Mouse (Mus musculus) heart, embryonic 14.5 days (tissue): ENCODE measurements around the gene Rap1gds1. TPM values are rescaled to one million over a fixed set of nuclear protein-coding genes. Genes with fewer than 3 reads are reported as not detected.

Experiments
- ATAC-seq: fragments of 200-750 bp; cut with Nextera tagmentation; 2 replicates; pipeline ENCODE4 v1.8.0; 2017; ENCODE audit warnings: low read depth, moderate TSS enrichment; ENCODE audit not compliant: insufficient number of reproducible peaks, insufficient read depth, low FRiP score
- H3K27ac ChIP-seq, 2 experiments: fragments of 200-500 bp in 1 of 2; fragments of 300-500 bp in 1 of 2; sonication (generic) in 1 of 2; replicated peaks in 1 of 2; 2 replicates each; pipeline ENCODE4 v1.5.1; 2012 to 2014; ENCODE audit warnings: low read depth in 2 of 2, low read length in 2 of 2, control low read depth in 1 of 2, mild to moderate bottlenecking in 1 of 2, mixed read lengths in 1 of 2; ENCODE audit not compliant: control insufficient read depth in 1 of 2, insufficient read depth in 1 of 2
- H3K27me3 ChIP-seq: fragments of 300-500 bp; sonication (generic); 2 replicates; pipeline ENCODE4 v1.6.1; 2014; ENCODE audit warnings: mild to moderate bottlenecking, low read length, control low read depth; ENCODE audit not compliant: control insufficient read depth, insufficient read depth
- H3K36me3 ChIP-seq: fragments of 300-500 bp; sonication (generic); 2 replicates; pipeline ENCODE4 v1.6.1; 2014; ENCODE audit warnings: mild to moderate bottlenecking, control low read depth, low read length, mixed read lengths; ENCODE audit not compliant: control insufficient read depth, insufficient read depth
- H3K4me1 ChIP-seq, 2 experiments: fragments of 200-500 bp in 1 of 2; fragments of 300-500 bp in 1 of 2; sonication (generic) in 1 of 2; 2 replicates each; pipeline ENCODE4 v1.6.1; 2012 to 2014; ENCODE audit warnings: low read length in 2 of 2, control low read depth in 1 of 2, mixed read lengths in 1 of 2; ENCODE audit not compliant: control insufficient read depth in 2 of 2, insufficient read depth in 2 of 2
- H3K4me2 ChIP-seq: fragments of 300-500 bp; sonication (generic); 2 replicates; pipeline ENCODE4 v1.6.1; 2014; ENCODE audit warnings: mild to moderate bottlenecking, low read length
- H3K4me3 ChIP-seq, 2 experiments: fragments of 200-500 bp in 1 of 2; fragments of 300-500 bp in 1 of 2; sonication (generic) in 1 of 2; 2 replicates each; pipeline ENCODE4 v1.5.1; 2012 to 2014; ENCODE audit warnings: low read length in 2 of 2, mild to moderate bottlenecking in 2 of 2, control low read depth in 1 of 2, low read depth in 1 of 2, moderate library complexity in 1 of 2; ENCODE audit not compliant: control insufficient read depth in 1 of 2, insufficient read depth in 1 of 2
- H3K9ac ChIP-seq: fragments of 300-500 bp; sonication (generic); 2 replicates; pipeline ENCODE4 v1.6.1; 2014; ENCODE audit warnings: mild to moderate bottlenecking, low read length
- H3K9me3 ChIP-seq: fragments of 300-500 bp; sonication (generic); 2 replicates; pipeline ENCODE4 v1.6.1; 2016; ENCODE audit warnings: low read length, control low read depth; ENCODE audit not compliant: control insufficient read depth
- WGBS: fragments of 180-500 bp; shearing (Covaris S2); extraction: QIAGEN DNeasy Blood & Tissue Kit; methylation state at CpG from one replicate; pipeline ENCODE4 v1.1.7; 2014; 5-methylcytosine and 5-hydroxymethylcytosine counted together
- polyA plus RNA-seq: library from polyadenylated mRNA; unstranded; fragments of >200 nt; fragmentation: Nextera tagmentation; extraction: Ambion mirVana; gene quantifications from 2 replicates; pipeline ENCODE4 v1.2.1, GENCODE M21; 2014

The Rap1gds1 gene
- polyA plus RNA-seq, 1 experiment from 2014 or later = 52.9 TPM

- ATAC-seq = no peak
- no peak overlapping the region for H3K4me2 ChIP-seq
- no peaks in the 10 kb centered on the region for H3K27me3 ChIP-seq
- peaks cover 2 to 8% of the 10 kb centered on the region in 2 experiments; a peak in 3 of 4 replicates for H3K4me1 ChIP-seq
- H3K27ac ChIP-seq = no peak overlapping the region
- H3K4me3 ChIP-seq = no peak overlapping the region
- H3K36me3 ChIP-seq = 0 out of 2 replicates have a peak, but pooled peaks cover 2% of the 10 kb centered on the region
- H3K9me3 ChIP-seq = no peaks in the 10 kb centered on the region
- 74% methylated on average over 11 of the region's 11 CpGs for WGBS
- no peak overlapping the region for H3K9ac ChIP-seq
Measured at GRCm38 (mm10) chr3:138897500-138897899, 177.5 kb downstream of the Rap1gds1 start.

- Histone ChIP-seq H3K36me3 (0 out of 2 replicates have a peak, but pooled peaks cover 2% of the 10 kb centered on the region), H3K4me3 (no peak overlapping the region), H3K27me3 (no peaks in the 10 kb centered on the region), H3K4me2 (no peak overlapping the region), H3K27ac (peak overlapping the region; percentile 44 to 51; a peak in 3 of 4 replicates), H3K9me3 (no peaks in the 10 kb centered on the region), H3K4me1 (peaks cover 5 to 18% of the 10 kb centered on the region in 2 experiments; a peak in 3 of 4 replicates), H3K9ac (no peak overlapping the region)
- WGBS = 27% methylated on average over 5 of the region's 5 CpGs
- peak; percentile 33; the same call in 1 of the 2 replicates for ATAC-seq
Measured at GRCm38 (mm10) chr3:138893520-138893919, 181.5 kb downstream of the Rap1gds1 start.

GRCm38 (mm10) chr3:138889769-138890295, 185.2 kb downstream of the Rap1gds1 start:
- Histone ChIP-seq H3K27ac (0 out of 4 replicates have a peak overlapping the region, but pooled peaks of 1 of the 2 experiments have one; percentile 14), H3K9me3 (no peaks in the 10 kb centered on the region), H3K4me3 (no peak overlapping the region), H3K36me3 (no peaks in the 10 kb centered on the region), H3K9ac (no peak overlapping the region), H3K4me2 (no peak overlapping the region), H3K4me1 (peaks cover 7 to 18% of the 10 kb centered on the region in 2 experiments; a peak in 3 of 4 replicates), H3K27me3 (no peaks in the 10 kb centered on the region)
- no peak for ATAC-seq
- WGBS = 54% methylated on average over 10 of the region's 10 CpGs

GRCm38 (mm10) chr3:138889214-138889613, 185.8 kb downstream of the Rap1gds1 start:
- Histone ChIP-seq H3K4me2 (no peak overlapping the region), H3K9me3 (no peaks in the 10 kb centered on the region), H3K4me3 (no peak overlapping the region), H3K9ac (no peak overlapping the region), H3K4me1 (peaks cover 7 to 18% of the 10 kb centered on the region in 2 experiments; a peak in 3 of 4 replicates), H3K27ac (0 out of 4 replicates have a peak overlapping the region, but pooled peaks of 1 of the 2 experiments have one; percentile 14), H3K27me3 (no peaks in the 10 kb centered on the region), H3K36me3 (no peaks in the 10 kb centered on the region)
- no peak for ATAC-seq
- WGBS = 43% methylated on average over 4 of the region's 4 CpGs

- no peaks in the 10 kb centered on the region for H3K27me3 ChIP-seq
- no peak overlapping the region for H3K9ac ChIP-seq
- no peaks in the 10 kb centered on the region for H3K9me3 ChIP-seq
- ATAC-seq = no peak
- H3K4me2 ChIP-seq = no peak overlapping the region
- H3K4me1 ChIP-seq = peaks cover 5 to 15% of the 10 kb centered on the region in 2 experiments; a peak in 3 of 4 replicates
- H3K27ac ChIP-seq = no peak overlapping the region
- 90% methylated on average over 5 of the region's 5 CpGs for WGBS
- H3K4me3 ChIP-seq = no peak overlapping the region
- no peaks in the 10 kb centered on the region for H3K36me3 ChIP-seq
Measured at GRCm38 (mm10) chr3:138886121-138886520, 188.9 kb downstream of the Rap1gds1 start.

GRCm38 (mm10) chr3:138881725-138882347, 193.2 kb downstream of the Rap1gds1 start:
- no peak overlapping the region for H3K9ac ChIP-seq
- H3K4me1 ChIP-seq = peaks cover 2 to 5% of the 10 kb centered on the region in 2 experiments; a peak in 2 of 4 replicates
- no peak for ATAC-seq
- H3K27ac ChIP-seq = no peak overlapping the region
- H3K9me3 ChIP-seq = no peaks in the 10 kb centered on the region
- no peaks in the 10 kb centered on the region for H3K36me3 ChIP-seq
- no peak overlapping the region for H3K4me2 ChIP-seq
- H3K27me3 ChIP-seq = no peaks in the 10 kb centered on the region
- WGBS = 38% methylated on average over 6 of the region's 6 CpGs
- no peak overlapping the region for H3K4me3 ChIP-seq

- WGBS = 73% methylated on average over 11 of the region's 11 CpGs
- no peak overlapping the region for H3K27ac ChIP-seq
- no peaks in the 10 kb centered on the region for H3K9me3 ChIP-seq
- H3K36me3 ChIP-seq = no peaks in the 10 kb centered on the region
- no peak overlapping the region for H3K9ac ChIP-seq
- H3K4me3 ChIP-seq = no peak overlapping the region
- H3K4me1 ChIP-seq = peaks cover 2 to 5% of the 10 kb centered on the region in 2 experiments; a peak in 2 of 4 replicates
- no peak for ATAC-seq
- no peak overlapping the region for H3K4me2 ChIP-seq
- H3K27me3 ChIP-seq = no peaks in the 10 kb centered on the region
Measured at GRCm38 (mm10) chr3:138880999-138881724, 193.8 kb downstream of the Rap1gds1 start.
